Mouse (Mus musculus): ENCODE measurements around the gene Ifitm6.
"Not testable (repeated sequence)": the region's sequence is repeated elsewhere in the genome, so short reads cannot be mapped to it uniquely, and the experiment has no call there.

Ifitm6 gene

GRCm38 (mm10) chr7:141008938-141009660 is 8.6 kb downstream of the Ifitm6 start:
- DNase-seq (ENCODE audit: low read depth, low spot score), result peak; percentile 63

- no peak for DNase-seq (ENCODE audit: low read depth, low spot score)
Observed at GRCm38 (mm10) chr7:141008312-141008761, 9.4 kb downstream of the Ifitm6 start.

- no peak for DNase-seq (ENCODE audit: low read depth, low spot score)
Observed at GRCm38 (mm10) chr7:141006914-141007313, 10.8 kb downstream of the Ifitm6 start.

DNA sequence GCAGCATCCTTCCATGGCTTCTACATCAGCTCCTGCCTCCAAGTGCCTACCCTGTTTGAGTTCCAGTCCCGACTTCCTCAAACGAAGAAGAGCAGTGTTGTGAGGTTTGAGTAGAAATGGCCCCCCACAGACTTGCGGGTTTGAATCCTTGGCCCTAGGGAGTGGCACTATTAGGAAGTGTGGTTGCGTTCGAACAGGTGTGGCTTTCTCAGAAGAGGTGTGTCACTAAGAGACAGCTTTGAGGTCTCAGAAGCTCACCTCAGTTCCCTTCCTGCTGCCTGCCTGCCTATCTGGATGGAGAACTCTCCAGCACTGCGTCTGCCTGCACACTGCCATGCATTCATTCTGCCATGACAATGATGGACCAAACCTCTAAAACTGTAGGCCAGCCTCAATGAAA is 11.3 kb downstream of the Ifitm6 start:
- no peak for DNase-seq (ENCODE audit: low read depth, low spot score)

DNA sequence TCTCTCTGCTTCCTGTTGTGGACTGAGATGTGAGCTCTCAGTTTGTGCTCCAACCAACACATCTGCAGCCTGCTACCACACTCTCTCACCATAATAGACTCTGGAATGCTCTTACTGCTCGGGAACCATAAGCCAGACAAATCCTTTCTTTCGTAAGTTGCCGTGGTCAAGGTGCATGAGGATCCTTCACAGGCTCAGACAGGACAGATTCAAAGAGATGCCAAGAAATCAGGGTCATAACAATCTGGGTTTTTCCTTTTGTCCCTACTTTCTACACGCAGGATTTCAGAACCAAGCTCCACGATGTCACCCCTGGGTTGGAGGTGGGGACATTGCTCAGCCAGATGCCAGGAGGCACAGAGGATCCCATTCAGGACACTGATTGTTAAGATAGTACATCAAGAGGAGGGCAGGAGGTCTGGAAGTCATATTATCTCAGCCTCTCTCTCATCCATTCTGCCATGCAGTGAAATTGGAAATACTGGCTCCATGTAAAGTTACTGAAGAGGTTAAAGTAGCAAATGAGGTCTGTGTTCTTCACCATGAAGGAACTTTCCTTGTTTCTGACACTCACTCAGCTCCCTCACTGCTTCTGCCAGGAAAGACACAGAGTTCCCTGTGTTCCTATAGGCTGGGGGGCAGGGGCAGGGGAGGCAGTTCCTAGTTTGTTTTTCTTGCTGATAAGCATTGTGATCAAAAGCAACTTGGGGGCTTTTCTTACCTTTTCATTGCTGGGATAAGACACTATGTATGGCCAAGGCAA is 14.3 kb downstream of the Ifitm6 start:
- no peak for DNase-seq (ENCODE audit: low read depth, low spot score)

GRCm38 (mm10) chr7:141000881-141001708 is 16.6 kb downstream of the Ifitm6 start:
- DNase-seq (ENCODE audit: low read depth, low spot score), result no peak

DNA sequence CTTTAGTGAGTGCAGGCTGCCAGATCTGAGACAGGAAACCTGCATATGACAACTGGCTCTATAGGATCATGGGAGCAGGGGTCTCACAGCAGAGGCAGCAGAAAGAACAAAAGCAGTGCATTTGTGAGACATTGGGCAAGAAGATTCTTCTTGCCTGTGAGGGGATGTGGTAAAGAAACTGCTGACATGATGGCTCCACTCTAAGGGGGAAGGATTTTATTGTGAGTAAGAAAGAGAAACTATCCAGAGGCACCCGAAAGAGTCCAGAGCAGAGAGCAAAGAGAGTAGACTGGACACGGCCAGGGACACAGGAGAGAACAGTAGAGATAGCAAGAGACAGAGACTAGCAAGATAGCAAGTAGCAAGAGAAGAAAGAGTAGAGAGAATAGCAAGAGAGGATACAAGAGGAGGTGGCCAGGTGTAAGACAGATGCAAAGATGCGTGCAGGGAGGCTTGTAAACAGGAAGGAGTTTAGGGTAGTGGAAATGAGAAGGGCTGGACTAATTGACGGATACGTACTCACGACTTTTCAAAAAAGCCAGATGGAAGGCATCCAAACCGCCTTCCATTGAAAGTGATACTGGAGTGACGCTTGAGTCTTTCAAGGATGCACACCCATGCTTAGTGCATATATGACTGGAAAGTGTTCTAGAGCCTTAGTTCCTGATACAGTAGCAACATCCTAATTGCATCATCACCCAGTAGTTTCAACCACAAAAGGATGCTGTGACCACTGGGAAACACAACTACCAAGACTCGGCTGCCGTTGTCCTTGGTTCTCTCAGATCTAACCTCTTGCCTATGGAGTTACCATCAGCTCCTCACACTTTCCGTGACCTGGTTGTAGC is 18.6 kb downstream of the Ifitm6 start:
- no peak for DNase-seq (ENCODE audit: low read depth, low spot score)

GRCm38 (mm10) chr7:140997817-140998216 is 19.9 kb downstream of the Ifitm6 start:
- no peak for DNase-seq (ENCODE audit: low read depth, low spot score)

DNA sequence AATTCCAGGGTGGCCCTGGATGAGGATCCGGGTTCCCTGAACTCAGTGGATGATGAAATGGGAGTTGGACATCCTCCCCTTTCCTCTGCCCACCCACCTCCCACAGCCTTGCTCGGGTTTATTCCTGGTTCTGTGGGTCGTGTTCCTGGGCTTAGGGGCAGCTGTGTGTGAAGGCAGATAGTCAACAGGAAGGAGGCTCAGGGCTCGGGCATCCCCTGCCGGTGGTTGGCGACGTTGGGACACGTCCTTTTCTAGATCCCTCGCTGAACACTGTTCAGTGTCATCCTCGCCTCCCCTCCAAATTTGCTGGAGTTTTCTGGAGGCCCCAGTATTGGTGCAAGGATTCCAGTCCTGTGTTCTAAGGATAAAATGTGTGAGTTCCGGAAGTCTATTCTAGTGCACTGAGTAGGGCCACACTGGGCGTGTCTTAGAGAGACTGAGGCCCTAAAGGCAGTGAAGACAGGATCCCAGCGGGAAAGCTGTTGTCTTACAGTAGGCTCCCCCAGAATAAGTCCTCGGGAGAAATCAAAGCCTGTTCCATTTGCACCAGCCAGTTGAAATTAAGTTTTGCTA is 26.5 kb downstream of the Ifitm6 start:
- DNase-seq (ENCODE audit: low read depth, low spot score), result no peak

DNA sequence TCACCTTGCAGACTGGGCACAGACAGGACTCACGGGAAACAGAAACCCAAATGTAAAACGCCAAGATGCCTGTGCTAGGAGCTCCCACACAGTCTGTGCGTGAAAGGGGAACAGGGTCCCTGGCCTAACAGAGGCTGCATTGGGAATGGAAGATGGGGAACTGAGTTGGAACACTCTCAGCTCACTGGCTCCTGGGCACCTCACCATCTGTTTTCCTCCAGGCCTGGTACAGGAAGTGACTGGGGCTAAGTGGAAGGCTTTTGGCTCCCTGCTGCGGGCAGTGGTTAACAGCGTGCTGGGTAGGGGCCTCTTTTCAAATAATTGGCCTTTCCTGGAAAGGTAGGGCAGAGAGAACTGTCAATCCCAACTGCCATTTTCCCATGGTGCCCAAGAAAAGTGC is 27.1 kb downstream of the Ifitm6 start:
- no peak for DNase-seq (ENCODE audit: low read depth, low spot score)

- no peak for DNase-seq (ENCODE audit: low read depth, low spot score)
Observed at GRCm38 (mm10) chr7:140990185-140990584, 27.5 kb downstream of the Ifitm6 start.

GRCm38 (mm10) chr7:140989022-140989421 is 28.7 kb downstream of the Ifitm6 start:
- no peak for DNase-seq (ENCODE audit: low read depth, low spot score)

GRCm38 (mm10) chr7:140987182-140988138 is 30.3 kb downstream of the Ifitm6 start:
- DNase-seq (ENCODE audit: low read depth, low spot score), result no peak

DNA sequence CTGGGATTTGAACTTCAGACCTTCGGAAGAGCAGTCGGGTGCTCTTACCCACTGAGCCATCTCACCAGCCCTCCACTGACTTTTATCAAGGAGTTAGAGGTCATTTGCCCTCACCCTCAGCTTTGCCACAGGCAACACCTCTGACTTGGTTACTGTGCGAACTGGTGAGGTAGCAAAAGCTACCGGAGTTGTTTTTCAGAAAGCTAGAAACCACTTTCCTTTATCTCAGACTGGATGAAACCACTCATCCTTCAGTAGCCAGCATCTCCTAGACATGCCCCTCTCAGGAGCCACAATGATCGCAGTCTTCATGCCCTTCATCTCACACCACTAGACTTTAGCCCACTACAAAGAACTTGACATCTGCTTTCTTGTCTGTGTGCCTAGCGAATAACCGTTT is 34.8 kb downstream of the Ifitm6 start:
- DNase-seq (ENCODE audit: low read depth, low spot score), result no peak

- no peak for DNase-seq (ENCODE audit: low read depth, low spot score)
Observed at GRCm38 (mm10) chr7:140981704-140982103, 36.0 kb downstream of the Ifitm6 start.

- DNase-seq (ENCODE audit: low read depth, low spot score), result not testable (repeated sequence)
Observed at GRCm38 (mm10) chr7:140976720-140977119, 41.0 kb downstream of the Ifitm6 start.

- no peak for DNase-seq (ENCODE audit: low read depth, low spot score)
Observed at GRCm38 (mm10) chr7:140975465-140975864, 42.3 kb downstream of the Ifitm6 start.

- no peak for DNase-seq (ENCODE audit: low read depth, low spot score)
Observed at GRCm38 (mm10) chr7:140974940-140975339, 42.8 kb downstream of the Ifitm6 start.

- no peak for DNase-seq (ENCODE audit: low read depth, low spot score)
Observed at GRCm38 (mm10) chr7:140973396-140974165, 44.1 kb downstream of the Ifitm6 start.

All from embryo, embryonic 11.5 days (tissue).